ENCODE assay signal across 9 mouse cellular contexts in the genomic region with DNA sequence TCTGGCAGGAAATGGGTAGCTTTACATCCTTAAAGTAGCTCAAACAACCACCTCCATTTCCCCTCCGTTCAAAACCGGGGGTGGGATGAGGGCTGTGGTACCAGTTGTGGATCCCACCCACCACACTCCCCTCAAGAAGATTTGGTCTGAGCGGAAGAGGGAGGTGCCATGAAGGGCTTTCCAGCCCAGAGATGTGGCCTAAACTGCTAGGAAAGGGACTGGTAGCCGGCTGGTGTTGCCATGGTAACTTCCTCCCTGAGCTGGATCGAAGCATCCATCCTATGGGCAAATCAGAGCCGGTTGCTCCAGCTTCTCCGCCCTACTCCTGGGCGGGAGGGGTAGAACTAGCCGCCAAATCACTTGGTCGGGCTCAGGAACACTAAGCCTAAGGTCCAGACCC. TPM values are rescaled to one million over a fixed set of nuclear protein-coding genes. Genes with fewer than 3 reads are reported as not detected.
DNase-seq lines count a peak whose midpoint lies in the region; ATAC-seq and TF ChIP-seq lines count a peak whose summit lies in the region.
"Had no signal": no experiment of that assay in that cellular context is flagged by ENCODE, and none has a peak within 500 bp of the region (broad histone marks: within the 10 kb centered on the region; RNA-seq: fewer than 3 reads in every experiment).

No protein-coding gene starts in this region.

- peak; percentile 84 for ATAC-seq in hindbrain, embryonic 16.5 days
- ATAC-seq in liver, postnatal 0 days: no peak

- 4% methylated on average over 10 of the region's 10 CpGs for WGBS in embryonic facial prominence, embryonic 10.5 days
- under 1% methylated on average over 10 of the region's 10 CpGs for WGBS in hindbrain, embryonic 16.5 days
- 2% methylated on average over 10 of the region's 10 CpGs for WGBS in midbrain, embryonic 10.5 days
- WGBS in liver, postnatal 0 days (ENCODE audit: insufficient replicate concordance): 9% methylated on average over 10 of the region's 10 CpGs

- no peaks in the 10 kb centered on the region for H3K9me3 ChIP-seq in embryonic facial prominence, embryonic 10.5 days
- H3K9me3 ChIP-seq in hindbrain, embryonic 16.5 days (ENCODE audit: control insufficient read depth, low read length): no peaks in the 10 kb centered on the region
- H3K9me3 ChIP-seq in midbrain, embryonic 10.5 days (replicated peaks): no peaks in the 10 kb centered on the region
- no peaks in the 10 kb centered on the region for H3K9me3 ChIP-seq in liver, postnatal 0 days (ENCODE audit: low read length)

- H3K4me1 ChIP-seq in embryonic facial prominence, embryonic 10.5 days: peaks cover 29% of the 10 kb centered on the region
- peaks cover 22% of the 10 kb centered on the region for H3K4me1 ChIP-seq in hindbrain, embryonic 16.5 days (ENCODE audit: control insufficient read depth, insufficient read depth, low read depth, low read length)
- peaks cover 36% of the 10 kb centered on the region for H3K4me1 ChIP-seq in midbrain, embryonic 10.5 days
- no peaks in the 10 kb centered on the region for H3K4me1 ChIP-seq in liver, postnatal 0 days (ENCODE audit: insufficient read depth)

- no peak overlapping the region for H3K27ac ChIP-seq in embryonic facial prominence, embryonic 10.5 days (replicated peaks)
- H3K27ac ChIP-seq in hindbrain, embryonic 16.5 days (ENCODE audit: low read depth, low read length): peak overlapping the region; percentile 52
- no peak overlapping the region for H3K27ac ChIP-seq in midbrain, embryonic 10.5 days (replicated peaks)
- no peak overlapping the region for H3K27ac ChIP-seq in liver, postnatal 0 days (ENCODE audit: low read depth)

- no peak for TF ChIP-seq CTCF in liver, postnatal 0 days (IDR thresholded peaks at IDR 0.05; ENCODE audit: low read depth)

- no peaks in the 10 kb centered on the region for H3K36me3 ChIP-seq in embryonic facial prominence, embryonic 10.5 days (replicated peaks)
- no peaks in the 10 kb centered on the region for H3K36me3 ChIP-seq in hindbrain, embryonic 16.5 days (ENCODE audit: control insufficient read depth, insufficient read depth, low read length)
- H3K36me3 ChIP-seq in midbrain, embryonic 10.5 days: no peaks in the 10 kb centered on the region
- H3K36me3 ChIP-seq in liver, postnatal 0 days (replicated peaks; ENCODE audit: insufficient read depth, low read length): no peaks in the 10 kb centered on the region

- no peak for TF ChIP-seq EP300 in liver, postnatal 0 days (IDR thresholded peaks at IDR 0.05; ENCODE audit: low read depth)

- peak overlapping the region; percentile 9; the same call in 1 of the 2 replicates for H3K9ac ChIP-seq in hindbrain, embryonic 16.5 days (ENCODE audit: low read depth, low read length)
- no peak overlapping the region for H3K9ac ChIP-seq in liver, postnatal 0 days (replicated peaks)

- peak overlapping the region; percentile 23; the same call in 1 of the 2 replicates for H3K4me3 ChIP-seq in embryonic facial prominence, embryonic 10.5 days
- H3K4me3 ChIP-seq in hindbrain, embryonic 16.5 days (ENCODE audit: low read length): peak overlapping the region; percentile 27
- 0 out of 2 replicates have a peak overlapping the region, but pooled peaks have one; percentile 3 for H3K4me3 ChIP-seq in midbrain, embryonic 10.5 days
- H3K4me3 ChIP-seq in liver, postnatal 0 days (ENCODE audit: low read depth, low read length): no peak overlapping the region

- peak; percentile 68 for DNase-seq in R1 (ENCODE audit: low read depth, low spot score)
- DNase-seq in embryonic facial prominence, embryonic 10.5 days (ENCODE audit: low spot score): peak; percentile 49
- peak; percentile 75 for DNase-seq in midbrain, embryonic 10.5 days (ENCODE audit: low spot score)
- no peak for DNase-seq in kidney, adult 11 months
- no peak for DNase-seq in liver, postnatal 0 days
- DNase-seq in spleen, adult 12 weeks (ENCODE audit: low spot score): no peak
- DNase-seq in gastrocnemius, postnatal 10 days: no peak

- H3K27me3 ChIP-seq in embryonic facial prominence, embryonic 10.5 days (replicated peaks; ENCODE audit: low read depth, poor library complexity, severe bottlenecking): peaks cover 66% of the 10 kb centered on the region
- no peaks in the 10 kb centered on the region for H3K27me3 ChIP-seq in hindbrain, embryonic 16.5 days (replicated peaks; ENCODE audit: control insufficient read depth, insufficient read depth, low read length)
- H3K27me3 ChIP-seq in midbrain, embryonic 10.5 days (ENCODE audit: low read depth, poor library complexity, severe bottlenecking): peaks cover 49% of the 10 kb centered on the region
- peaks cover 17% of the 10 kb centered on the region for H3K27me3 ChIP-seq in liver, postnatal 0 days (ENCODE audit: insufficient read depth, low read length)

- peak overlapping the region; percentile 46 for H3K4me2 ChIP-seq in hindbrain, embryonic 16.5 days (ENCODE audit: low read length)
- H3K4me2 ChIP-seq in liver, postnatal 0 days (ENCODE audit: low read depth, low read length): no peak overlapping the region

RNA-seq across cellular contexts. Expression of gene Rims4, which starts 4.4 kb away (rescaled TPM):
- polyA plus RNA-seq in embryonic facial prominence, embryonic 10.5 days (2016; fragmentation: Nextera tagmentation; extraction: Ambion mirVana): 0.31 and 0.65 TPM in 2 replicates
- polyA plus RNA-seq in hindbrain, embryonic 16.5 days (2015; fragmentation: Nextera tagmentation; extraction: Ambion mirVana): 7.9 and 16.6 TPM in 2 replicates
- polyA plus RNA-seq in midbrain, embryonic 10.5 days (2016; fragmentation: Nextera tagmentation; extraction: Ambion mirVana): 0.98 and 2.1 TPM in 2 replicates
- polyA plus RNA-seq in liver, postnatal 0 days (2015; fragmentation: Nextera tagmentation; extraction: Ambion mirVana): 1.1 and 1.4 TPM in 2 replicates
- total RNA-seq in gastrocnemius, postnatal 10 days (2021): under 1 TPM; 0.90 to 0.96 TPM
- total RNA-seq: CH12.LX had no signal

Comparison
In these comparisons a context has a peak if more than half of its experiments do, and no peak if none do; other contexts are left out.
1. DNase-seq: peak in R1 (single experiment), embryonic facial prominence, embryonic 10.5 days (single experiment) and midbrain, embryonic 10.5 days (single experiment); none in kidney, adult 11 months (single experiment), liver, postnatal 0 days (single experiment), spleen, adult 12 weeks (single experiment) and gastrocnemius, postnatal 10 days (single experiment).